Mouse (Mus musculus): ENCODE data around the gene Crlf3.
"Not testable (repeated sequence)": the region's sequence is repeated elsewhere in the genome, so short reads cannot be mapped to it uniquely, and the experiment has no call there.

Gene Crlf3

GRCm38 (mm10) chr11:80067558-80067957 is 13.2 kb downstream of the Crlf3 start:
- DNase-seq (ENCODE audit: low spot score in 2 of 2) = no peak

DNA sequence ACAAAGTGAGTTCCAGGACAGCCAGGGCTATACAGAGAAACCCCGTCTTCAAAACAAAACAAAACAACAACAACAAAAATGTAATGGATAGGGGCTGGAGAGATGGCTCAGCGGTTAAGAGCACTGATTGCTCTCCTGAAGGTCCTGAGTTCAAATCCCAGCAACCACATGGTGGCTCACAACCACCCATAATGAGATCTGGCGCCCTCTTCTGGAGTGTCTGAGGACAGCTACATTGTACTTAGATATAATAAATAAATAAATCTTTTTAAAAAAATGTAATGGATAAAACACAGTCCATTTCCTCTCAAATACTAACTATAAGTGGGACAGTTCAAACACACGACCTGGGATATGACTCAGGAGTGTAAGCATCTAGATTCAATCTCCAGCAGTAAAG is 14.4 kb downstream of the Crlf3 start:
- DNase-seq (ENCODE audit: low spot score in 2 of 2) = not testable (repeated sequence)

- DNase-seq (ENCODE audit: low spot score in 2 of 2) = peak; percentile 46 to 62
Measured at GRCm38 (mm10) chr11:80062159-80062558, 18.6 kb downstream of the Crlf3 start.

GRCm38 (mm10) chr11:80056141-80056540 is 24.6 kb downstream of the Crlf3 start:
- DNase-seq (ENCODE audit: low spot score in 2 of 2) = no peak

DNA sequence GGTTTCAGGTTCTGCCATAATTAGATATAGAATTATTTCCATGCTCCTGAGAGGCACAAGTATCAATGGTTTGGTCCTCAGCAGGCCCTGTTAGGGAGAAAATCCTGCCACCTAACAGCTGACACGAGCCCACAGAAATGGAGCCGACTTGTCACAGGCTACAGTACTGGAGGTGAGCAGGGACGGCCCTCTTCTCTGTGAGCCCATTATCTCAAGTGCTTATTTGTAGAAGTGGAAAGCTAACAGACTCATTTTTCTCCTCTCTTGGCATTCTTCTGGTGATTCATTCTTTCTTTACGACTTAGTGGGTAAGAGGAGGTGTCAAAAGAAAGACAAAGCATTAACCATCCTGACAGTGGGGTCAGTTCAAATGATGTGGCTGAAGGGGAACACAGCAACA is 26.1 kb downstream of the Crlf3 start:
- no peak for DNase-seq (ENCODE audit: low spot score in 2 of 2)

DNA sequence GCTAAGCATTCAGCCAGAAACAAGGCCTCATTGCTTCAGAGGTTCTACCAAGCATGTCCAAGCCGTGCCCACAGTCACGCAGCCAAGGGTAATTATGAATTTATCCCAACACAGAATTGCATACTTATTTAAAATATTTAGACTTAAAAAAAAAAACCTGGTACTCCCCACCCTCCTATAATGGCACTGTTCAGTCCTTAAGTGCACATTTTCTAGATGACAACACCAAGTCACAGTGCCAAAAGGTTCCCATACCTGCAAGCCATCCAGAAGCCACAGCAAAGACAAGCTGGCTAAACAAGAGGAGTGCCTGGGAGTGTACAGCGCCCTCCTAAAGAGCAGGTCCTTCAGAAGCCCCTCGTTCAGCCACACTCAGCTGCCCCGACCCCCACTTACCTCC is 27.6 kb downstream of the Crlf3 start:
- DNase-seq (ENCODE audit: low spot score in 2 of 2) = no peak

DNA sequence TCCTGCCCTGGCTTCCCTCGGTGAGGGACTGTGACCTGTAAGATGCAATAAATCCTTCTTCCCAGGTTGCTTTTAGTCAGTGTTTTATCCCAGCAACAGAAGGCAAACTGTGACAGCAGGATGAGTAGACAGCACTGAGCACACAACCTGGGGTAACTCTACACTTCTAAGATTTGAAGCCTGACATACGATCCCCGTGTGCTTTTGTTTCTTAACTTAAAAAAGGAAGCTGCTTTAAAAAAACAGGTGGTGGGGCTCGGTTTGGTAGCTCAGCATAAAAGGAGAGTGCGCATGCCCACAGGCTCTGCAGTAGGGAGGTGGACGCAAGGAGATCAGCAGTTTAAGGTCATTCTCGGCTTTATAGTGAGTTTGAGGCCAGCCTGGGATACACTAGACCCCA is 28.3 kb downstream of the Crlf3 start:
- DNase-seq (ENCODE audit: low spot score in 2 of 2) = no peak

DNA sequence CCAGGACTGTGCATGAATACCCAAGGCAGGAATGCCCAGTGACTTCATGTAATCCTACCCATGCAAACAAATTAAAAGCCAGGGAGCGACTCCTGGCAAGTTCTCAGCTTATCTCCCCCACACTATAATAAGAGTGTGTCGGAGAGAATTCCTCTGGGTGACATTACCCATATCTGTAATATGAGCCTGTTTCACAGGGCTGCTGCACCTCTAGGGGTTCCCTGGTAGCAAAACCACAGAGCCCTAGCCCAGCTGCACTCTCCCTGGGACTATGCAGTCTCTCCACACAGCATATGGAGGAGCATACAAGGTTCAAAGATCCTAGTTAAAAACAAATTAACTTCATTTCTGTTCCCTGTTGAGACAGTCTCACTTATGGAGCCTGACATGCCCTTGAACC is 30.7 kb downstream of the Crlf3 start:
- DNase-seq (ENCODE audit: low spot score in 2 of 2) = no peak

DNA sequence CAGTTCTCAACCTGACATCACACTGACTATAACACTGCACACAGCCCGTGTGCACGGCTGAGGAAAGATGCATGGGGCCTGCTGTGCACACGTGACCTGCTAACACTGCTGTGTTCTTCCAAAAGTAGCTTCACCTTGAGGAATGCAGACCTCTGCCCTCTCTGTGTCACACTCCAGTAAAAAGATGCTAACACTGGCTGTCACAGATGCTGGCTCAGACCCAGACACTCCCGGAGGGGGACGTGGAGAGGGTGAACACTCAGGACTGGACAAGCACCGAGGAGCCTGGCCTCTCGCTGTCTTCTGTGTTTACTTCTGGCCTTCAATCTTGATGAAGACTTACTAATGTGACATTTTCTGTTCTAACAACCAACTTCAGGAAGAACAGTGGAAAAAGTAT is 33.9 kb downstream of the Crlf3 start:
- no peak for DNase-seq (ENCODE audit: low spot score in 2 of 2)

DNA sequence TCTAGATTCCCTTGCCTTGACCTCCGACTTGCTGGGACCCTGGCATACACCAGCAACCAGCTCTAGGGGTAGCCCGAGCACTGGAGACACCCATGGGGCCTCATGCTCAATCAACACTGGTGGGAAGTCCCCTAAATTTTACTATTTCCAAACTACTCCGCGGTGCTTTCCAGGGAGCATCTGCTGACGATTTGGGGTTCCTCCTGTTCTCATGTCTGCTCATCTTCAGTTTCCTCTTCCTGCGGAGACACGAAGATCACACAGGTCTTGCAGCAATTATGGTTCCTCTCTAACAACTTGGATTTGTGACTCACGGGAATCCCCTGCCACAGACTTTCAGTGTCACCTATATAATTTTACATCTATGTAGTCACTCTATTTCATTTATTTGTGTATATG is 37.4 kb downstream of the Crlf3 start:
- no peak for DNase-seq (ENCODE audit: low spot score in 2 of 2)

DNA sequence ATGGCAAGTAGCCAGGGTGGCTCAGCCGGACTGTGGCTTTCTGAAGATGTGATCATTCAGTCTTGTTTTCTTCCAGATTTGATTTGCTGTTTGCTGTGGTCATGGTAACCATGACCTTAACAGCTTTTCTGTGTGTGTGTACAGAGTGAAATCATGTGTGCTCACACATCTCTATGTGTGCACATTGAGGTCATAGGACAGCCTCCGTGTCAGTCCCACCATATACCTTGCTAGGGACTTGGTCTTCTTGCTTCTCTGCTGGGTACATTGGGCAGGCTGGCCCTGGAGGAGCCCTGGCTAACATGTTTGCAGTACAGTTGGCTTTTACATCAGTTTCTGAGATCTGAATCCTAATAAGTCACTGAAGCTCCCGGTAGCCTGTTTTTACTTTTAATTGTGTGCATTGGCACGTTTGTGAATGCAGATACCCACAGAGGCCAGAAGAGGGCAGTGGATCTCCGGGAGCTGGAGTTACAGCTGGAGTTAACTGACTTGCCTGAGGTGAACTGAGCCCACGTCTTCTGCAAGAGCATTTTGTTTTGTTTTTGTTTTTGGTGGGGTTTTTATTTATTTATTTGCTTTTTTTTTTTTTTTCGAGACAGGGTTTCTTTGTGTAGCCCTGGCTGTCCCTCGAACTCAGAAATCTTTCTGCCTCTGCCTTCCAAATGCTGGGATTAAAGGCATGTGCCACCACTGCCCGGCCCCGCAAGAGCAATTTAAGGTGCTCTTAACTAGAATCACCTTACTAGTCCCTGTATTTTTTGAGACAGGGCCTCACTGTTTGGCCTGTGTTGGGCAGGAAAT is 38.0 kb downstream of the Crlf3 start:
- DNase-seq (ENCODE audit: low spot score in 2 of 2) = peak; percentile 47 to 54

DNA sequence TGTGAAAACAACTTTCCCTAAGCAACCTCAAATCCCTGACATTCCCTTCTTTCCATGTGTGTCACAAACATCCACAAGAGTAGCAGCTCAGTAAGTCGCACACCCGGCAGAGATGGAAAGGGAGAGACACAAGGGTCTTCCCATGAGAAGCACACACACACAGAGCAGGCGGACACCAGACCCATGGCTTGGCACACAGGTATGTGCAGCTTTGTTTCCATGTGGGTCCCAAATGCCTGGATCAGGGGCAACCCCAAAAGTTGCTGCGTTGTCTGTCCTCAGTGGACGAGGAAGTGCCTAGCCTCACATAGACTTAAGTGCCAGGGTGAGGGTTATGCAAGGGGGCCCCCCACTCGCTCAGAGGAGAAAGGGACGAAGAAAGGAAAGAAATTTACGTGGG is 43.3 kb downstream of the Crlf3 start:
- DNase-seq (ENCODE audit: low spot score in 2 of 2) = no peak

GRCm38 (mm10) chr11:80021306-80021705 is 59.5 kb downstream of the Crlf3 start:
- no peak for DNase-seq (ENCODE audit: low spot score in 2 of 2)

DNA sequence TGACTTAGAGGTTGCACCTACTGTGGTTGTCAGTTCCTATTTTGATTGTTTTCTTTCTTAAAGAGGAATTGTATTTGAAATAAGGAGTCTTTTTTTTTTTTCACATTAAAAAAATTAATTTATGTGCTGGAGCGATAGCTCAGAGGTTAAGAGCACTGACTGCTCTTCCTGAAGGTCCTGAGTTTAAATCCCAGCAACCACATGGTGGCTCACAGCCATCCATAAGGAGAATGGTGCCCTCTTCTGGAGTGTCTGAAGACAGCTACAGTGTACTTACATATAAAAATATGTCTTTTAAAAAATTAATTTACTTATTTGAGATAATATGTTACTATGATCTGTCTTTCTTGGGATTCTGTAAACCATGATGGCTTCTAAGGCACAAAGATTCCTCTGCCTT is 61.0 kb downstream of the Crlf3 start:
- no peak for DNase-seq (ENCODE audit: low spot score in 2 of 2)

DNA sequence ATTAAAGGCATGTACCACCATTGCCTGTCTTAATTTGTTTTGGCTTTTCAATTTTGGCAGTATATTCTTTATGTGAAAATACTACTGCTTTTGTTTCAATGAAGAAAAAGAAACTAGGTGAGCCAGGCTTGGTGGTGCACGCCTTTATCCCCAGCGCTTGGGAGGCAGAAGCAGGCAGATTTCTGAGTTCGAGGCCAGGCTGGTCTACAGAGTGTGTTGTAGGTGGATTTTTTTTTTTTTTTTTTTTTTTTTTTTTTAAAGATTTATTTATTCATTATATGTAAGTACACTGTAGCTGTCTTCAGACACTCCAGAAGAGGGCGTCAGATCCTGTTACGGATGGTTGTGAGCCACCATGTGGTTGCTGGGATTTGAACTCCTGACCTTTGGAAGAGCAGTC is 64.3 kb downstream of the Crlf3 start:
- not testable (repeated sequence) for DNase-seq (ENCODE audit: low spot score in 2 of 2)
